Mouse (Mus musculus) megakaryocyte, adult 5-6 weeks (primary cell): Measurements from ENCODE around the gene Spic. TPM values are rescaled to one million over a fixed set of nuclear protein-coding genes. Genes with fewer than 3 reads are reported as not detected.
"Not testable (repeated sequence)": the region's sequence is repeated elsewhere in the genome, so short reads cannot be mapped to it uniquely, and the experiment has no call there.

Experiments
- ATAC-seq: 2 replicates; pipeline ENCODE4 v1.8.0; 2016; ENCODE audit warnings: mild to moderate bottlenecking, inconsistent platforms; ENCODE audit not compliant: poor library complexity, severe bottlenecking
- total RNA-seq, 2 experiments: library from RNA; stranded (forward) in 1 of 2; stranded (reverse) in 1 of 2; fragments of 153-499, 151-499 nt in 1 of 2; fragments of 221-1000, 200-1000 nt in 1 of 2; gene quantifications; 2 replicates each; pipeline versions ENCODE4 v1.2.3 to v1.2.4; 2015 to 2017

Gene Spic
- total RNA-seq (2015) (0.14 and 0.36 TPM in 2 replicates), total RNA-seq (2017) (0.29 and 1.7 TPM in 2 replicates)

DNA sequence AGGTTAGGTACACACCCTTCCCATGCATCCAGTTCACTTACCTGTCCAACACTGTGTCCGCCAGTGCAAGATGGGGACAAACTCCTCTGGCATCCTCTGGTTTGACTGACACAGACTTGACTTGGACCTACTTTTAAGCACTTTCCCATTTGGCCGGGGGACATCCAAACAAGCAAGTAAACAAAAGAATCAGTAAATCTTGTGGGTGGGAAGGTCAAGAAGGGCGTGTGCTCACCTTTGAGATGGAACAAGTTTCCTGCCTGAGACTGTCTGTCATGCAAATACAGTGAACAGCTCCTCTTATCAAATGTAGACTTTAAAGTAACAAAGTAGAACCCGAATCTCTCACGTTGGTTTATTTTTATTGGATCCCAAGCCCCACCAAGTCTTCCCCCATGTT, at the start of gene Spic:
Gene Spic (minus strand): TSS at position 91 of the 400 bp plus-strand sequence.
- no peak for ATAC-seq

DNA sequence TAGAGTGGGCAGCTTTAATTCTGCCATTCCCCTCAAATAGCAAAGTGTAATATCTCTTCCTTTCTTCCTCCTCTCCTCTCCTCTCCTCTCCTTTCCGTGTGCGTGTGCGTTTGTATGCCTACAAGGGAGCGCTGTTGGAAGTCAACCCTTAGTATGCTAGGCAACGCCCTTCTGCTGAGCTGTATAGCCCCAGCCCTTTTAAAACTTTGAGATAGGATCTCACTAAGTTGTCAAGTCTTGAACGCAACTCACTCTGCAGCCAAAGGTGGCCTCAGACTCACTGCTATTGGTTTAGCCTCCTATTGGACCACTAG, 47.5 kb upstream of the Spic start:
- no peak for ATAC-seq

DNA sequence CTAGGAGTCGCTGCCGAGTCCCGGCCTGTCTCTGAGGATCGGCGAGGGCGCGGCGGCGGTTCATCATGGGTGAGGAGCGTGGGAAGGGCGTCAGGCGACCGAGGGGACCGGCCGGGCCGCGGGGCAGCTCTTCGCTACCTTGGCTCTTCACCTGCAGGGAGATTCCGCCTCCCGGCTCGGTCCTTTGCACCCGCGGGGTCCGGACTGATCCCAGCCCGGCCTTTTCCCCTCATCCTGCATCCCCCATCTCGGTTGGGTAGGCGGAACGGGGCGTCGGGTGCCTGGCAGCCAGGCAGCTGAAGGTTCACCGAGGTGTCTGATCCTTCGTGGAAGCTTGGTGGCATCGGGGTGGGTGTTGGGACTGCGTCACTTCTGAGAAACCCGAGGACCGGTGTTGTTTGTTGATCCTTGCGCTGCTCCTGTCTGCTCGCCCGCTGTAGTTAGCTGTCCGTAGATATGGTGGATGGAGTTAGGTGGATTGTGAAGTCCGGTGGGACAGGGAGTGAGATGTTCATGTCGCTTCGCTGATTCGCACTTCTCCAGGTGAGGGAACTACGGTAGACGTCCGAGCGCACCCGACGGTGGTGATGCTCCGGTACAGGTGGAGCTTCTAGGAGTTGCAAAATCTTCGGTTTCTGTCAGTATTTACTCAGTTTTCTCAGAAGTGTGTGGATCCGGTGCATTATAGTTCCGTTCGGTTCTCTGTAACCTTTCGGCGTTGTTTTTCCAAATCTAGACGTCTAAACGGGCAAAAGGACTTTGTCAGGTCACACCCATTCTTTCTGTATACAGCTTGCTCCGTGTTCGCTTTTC, 46.9 kb upstream of the Spic start:
- ATAC-seq, result peak; percentile 26

DNA sequence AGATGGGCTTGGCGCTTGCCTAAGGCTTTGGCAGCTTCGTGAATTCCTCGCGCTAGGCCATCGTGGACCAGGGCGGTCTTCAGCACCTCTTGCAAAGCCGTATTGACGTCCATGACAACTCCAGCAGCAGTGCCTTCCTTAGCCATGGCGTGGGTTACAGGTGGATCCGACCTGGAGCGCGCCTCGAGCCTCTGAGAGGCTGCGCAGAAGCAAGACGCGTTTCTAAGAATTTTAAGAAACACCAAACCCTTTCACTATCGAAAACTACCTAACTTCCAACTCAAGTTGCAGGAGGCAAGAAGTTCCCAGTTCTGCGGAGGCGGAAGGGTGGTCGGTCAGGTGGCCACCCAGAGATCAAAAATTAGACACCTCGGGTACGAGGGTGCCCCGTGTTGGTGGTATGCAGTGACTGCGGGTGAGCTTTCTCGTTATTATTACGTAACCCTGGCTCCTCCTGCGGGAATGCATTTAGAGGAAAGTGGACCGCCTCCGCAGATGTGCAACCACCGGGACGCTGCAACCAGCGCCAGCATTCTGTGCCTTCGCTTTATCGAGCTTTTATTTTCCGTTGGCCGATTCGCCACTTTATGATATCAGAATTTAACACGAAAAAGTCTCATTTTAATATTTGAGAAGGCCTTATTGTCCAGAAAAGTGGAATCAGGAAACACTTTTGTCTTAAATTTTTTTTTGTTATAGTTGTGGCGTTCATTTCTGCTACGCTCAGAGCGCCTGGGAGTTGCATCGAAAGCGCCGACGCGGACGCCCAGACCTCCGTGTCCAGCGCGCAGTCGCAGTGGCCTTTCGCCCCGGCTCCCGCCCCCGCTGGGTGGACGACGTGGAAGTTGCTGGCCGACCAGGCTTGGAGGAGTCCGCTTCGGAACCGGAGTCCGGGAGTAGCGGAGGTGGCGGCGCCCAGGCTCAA, 46.0 kb upstream of the Spic start, which contains the start of gene Arl1:
Gene Arl1 (plus strand): TSS at position 288 of the 925 bp plus-strand sequence.
- ATAC-seq, result peak; percentile 85

DNA sequence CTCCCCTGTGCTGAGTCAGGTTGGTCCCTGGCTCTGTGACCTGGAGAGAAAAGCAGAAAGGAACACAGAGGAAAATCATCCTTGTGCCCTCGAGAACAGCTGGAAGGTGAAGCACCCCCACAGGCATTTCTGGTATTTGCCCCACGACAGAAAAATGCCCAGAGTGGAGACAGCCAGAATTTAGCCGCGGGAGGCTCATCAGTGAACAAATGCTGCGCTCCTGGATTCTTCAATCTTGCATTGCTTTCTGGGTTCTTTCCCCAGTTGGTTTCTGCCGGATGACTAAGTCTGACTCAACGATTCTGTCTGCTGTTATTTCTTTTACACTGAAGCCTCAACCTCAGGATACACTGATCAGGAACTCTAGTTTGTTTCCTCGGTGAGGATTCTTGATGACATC, 43.4 kb upstream of the Spic start:
- ATAC-seq, result no peak

DNA sequence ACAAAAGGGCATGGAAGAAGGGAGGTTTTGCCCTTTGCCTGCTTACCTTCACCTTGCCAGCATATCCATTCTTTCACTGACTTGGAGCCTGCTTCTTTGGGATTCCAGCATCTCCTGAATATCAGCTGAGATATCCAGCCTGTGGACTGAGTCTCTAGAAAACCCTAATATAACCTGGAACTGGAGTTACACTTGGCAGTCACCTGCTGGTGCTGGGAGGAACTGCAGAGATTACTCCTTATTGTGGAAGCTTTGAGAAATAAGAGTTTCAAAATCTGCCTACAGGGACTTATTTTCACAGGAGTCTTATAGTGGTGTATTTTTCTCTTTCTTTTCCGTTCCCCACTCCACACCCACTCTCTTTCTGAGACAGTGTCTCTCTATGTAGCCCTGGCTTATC, 42.3 kb upstream of the Spic start:
- ATAC-seq, result no peak

DNA sequence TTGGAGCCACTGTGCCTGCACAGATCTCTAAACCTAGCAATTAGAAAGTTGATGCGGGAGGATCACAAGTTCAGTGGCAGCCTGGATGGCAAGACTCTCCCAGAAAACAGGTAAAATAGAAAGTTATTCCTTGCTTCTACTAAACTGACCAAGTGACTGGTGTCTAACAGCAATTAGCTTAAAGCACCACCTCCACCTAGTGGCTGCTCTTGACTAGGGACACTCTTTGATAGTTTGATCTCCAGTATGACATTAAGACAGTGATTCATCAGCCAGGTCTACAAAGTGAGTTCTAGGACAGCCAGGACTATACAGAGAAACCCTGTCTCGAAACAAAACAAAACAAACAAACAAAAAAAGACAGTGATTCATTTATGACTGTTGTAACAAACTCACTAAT, 40.5 kb upstream of the Spic start:
- ATAC-seq, result peak; percentile 71

DNA sequence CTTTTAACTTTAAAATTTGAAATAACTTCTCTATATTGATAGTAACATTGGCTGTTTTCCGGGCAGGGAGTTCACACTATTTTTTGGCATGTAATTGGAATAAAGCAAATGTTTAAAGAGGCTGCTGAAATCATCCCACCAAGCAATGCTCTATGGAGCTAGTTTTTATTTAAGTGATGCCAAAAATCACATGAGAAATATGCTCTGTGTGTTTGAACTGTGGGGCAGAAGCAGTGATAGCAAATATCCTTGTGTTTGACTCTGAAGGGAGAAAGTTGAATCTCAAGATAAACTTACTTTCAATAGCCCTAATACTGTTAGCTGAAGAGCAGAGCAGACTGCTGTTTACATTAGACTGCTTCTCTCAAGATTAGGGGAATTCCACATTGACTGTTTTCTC, 34.8 kb upstream of the Spic start:
- peak; percentile 45; the same call in 1 of the 2 replicates for ATAC-seq

DNA sequence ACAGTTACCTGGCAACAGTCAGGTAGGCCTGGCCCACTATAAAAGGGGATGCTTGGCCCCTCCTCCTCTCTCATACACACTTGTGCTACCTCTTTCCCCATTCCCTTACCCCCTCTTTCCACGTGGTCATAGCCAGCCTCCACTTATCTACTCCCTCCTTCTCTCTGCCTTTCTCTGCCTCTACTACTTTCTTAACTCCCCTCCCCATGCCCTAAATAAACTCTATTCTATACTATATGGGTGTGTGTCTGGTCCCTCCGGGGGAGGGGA, 32.9 kb upstream of the Spic start:
- no peak for ATAC-seq

DNA sequence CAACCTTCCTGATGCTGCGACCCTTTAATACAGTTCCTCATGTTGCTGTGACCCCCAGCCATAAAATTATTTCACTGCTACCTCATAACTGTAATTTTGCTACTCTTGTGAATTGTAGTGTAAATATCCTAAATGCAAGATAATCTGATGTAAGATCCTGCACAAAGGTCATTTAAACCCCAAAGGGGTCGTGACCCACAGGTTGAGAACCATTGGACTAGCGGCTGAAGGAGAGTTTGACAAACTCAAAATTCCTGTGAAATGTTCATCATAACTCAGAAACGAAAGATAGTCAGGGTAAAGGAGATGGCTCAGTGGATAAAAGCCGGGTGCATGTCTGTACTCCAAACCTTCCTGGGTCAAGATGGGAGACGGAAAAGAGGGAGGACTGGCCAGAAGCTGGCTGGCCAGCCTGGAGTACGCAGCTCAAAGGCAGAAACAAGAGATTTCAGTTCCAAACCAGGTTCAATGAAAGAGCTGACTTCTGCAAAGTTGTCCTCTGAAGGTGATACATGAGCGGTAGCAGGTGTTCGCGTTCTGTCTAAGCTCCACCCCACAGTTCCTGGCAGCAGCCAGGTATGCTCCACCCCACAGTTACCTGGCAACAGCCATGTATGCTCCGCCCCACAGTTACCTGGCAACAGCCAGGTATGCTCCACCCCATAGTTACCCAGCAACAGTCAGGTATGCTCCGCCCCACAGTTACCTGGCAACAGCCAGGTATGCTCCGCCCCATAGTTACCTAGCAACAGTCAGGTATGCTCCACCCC, 32.4 kb upstream of the Spic start:
- ATAC-seq, result no peak

DNA sequence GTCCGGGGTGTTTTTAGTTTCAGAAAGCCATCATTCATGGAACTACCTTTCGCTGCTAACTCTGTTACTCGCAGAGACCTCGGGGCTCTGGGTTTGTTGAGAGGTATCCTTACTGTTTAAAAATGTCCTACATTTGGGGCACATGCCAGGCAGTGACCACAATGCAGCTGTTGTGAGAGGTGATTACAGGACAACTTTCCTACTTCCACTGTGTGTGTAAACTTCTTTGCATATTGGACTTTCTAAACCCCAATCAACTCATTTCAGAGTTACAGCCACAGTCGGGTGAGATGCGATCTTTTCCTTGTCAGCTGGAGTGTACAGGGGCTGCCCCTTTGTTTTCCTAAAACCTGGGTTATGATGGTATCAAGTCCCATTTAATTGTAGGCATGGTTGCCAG, 30.8 kb upstream of the Spic start:
- no peak for ATAC-seq

DNA sequence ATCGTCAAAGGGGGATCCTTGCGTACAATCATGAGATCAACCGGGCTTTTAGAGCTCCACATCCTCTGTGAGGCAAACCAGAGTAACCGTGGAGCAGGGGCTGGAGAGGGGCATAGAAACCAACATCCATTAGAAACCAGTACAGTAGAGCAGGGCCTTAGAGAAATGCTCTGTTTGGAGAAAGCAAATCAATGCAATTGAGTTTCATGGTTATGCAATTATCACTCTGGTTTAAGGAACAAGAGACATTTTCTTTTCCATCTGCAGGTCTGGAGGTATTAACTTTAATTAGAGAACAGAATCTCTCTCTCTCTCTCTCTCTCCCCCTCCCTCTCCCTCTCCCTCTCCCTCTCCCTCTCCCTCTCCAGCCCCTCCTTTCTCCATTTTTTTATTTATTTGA, 29.9 kb upstream of the Spic start:
- ATAC-seq, result peak; percentile 58

DNA sequence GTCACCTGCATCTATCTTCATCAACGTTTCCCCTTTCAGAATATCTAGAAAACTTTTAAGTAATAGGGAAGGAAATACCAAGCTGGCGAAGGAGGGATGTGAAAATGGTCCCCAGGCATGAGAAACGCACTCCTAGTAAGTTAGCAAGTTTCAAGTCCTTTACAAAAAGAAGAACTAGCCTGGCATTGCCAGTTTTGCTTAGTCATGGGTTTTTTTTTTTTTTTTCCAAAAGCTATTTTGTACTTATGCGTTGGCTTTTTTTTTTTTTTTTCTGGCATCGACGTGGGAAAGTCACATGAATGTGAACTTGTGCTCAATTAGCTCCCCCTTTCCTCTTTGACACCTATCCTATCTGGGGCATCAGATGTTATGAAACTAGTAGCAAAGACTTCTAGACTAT, 27.5 kb upstream of the Spic start:
- ATAC-seq, result peak; percentile 88

DNA sequence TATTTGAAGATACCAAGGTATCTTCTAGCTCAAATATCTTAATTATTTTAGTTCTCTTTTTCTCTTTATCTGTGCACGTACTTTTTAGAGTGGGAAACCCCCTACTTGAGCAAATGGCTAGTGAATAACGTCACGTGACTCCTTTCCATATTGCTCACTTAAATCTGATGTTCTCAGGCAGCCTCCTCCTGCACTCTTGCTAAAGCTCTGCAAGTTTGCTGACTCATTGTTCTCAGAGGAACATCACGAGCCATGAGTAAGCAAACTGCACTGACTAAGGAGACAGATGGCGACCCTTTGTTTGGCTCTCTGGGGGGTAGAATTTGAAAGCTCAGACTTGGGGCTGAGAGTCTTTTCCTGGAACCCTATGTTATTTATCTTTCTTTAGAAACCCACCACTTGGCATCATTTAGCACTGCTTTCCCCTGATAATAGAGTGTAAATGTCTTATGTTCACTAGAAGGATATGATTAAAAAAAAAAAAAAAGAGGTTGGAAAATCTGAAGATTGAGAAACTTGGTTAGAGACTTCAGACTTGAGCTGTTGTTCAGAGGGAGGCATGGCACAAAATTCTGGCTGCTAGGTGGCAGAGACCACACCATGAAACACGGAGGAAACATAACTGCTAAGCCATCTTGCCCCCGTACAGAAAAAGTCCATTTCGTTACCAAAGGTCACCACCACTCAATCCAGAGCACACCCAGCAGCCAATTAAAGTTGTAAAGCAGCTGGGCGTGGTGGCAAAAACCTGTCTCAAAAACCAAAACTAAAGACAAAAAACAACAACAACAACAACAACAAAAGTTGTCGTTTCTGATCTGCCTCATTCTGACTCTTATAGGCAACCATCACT, 24.1 kb upstream of the Spic start:
- peak; percentile 64 for ATAC-seq

DNA sequence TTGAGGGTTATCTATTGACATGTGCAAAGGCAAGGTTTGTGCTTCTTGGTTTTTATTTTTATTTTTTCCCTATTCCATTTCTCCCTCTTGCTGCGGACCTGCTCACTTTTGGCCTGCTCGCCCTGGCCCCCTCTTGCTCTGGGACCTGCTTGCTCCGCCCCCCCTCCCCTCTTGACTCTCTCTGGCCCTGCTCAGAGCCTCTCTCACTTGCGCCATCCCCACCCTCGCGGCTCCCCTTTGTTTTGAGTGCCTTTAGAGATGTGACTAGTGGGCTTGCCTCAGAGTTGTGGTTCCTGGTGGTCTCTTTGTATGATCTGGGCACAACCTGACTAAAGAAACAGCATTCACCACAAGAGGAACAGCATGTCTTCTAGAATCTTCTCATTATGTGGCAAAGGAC, 16.1 kb upstream of the Spic start:
- ATAC-seq, result no peak

DNA sequence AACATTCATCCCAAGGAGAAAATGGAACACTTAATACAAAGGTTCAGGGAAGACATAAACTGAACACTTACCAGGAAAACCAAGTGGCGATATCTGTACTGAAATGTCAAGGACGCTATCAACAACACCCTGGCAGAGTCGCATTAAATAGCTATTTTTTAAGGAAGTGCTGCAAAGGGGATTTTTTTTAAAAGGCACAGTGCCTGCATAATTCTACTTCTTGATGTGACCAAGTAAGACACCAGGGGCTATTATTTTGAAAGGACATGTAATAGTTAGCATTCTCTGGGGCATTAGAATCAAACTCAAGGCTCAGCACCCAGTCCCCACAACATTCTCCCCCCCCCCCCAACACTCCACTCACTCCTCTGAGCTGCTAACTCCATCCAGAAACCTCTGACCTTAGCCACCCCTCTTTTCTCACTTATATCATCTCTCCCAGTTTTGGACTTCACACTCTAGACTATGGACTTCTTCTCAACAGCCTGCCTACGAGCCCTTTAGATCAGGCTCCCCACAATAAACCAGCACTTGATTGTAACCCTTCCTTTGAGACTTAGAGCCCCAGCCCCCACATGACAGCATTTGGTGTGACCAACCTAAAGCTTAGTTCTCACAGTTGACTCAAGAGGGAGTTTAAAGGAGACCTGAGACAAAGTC, 1.8 kb downstream of the Spic start:
- ATAC-seq, result no peak

DNA sequence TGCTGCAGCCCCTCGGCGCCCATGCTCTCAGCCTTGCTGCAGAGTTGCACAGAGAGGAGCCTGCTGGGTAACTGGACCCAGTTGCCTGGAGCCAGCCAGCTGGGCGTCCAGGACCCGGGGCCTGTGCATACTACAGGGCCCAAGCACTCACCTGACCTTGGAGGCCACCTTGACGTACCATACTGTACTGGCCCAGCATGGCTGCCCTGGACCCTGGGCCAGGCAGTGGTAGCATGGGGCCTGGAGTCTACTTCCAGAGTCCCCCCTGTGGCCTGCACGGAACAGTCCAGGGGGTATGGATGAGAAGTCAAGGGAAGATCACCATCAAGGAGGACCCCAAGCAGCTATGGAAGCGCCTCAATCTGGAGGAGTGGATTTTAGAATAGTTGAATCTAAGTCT, 12.0 kb downstream of the Spic start:
- ATAC-seq, result no peak

DNA sequence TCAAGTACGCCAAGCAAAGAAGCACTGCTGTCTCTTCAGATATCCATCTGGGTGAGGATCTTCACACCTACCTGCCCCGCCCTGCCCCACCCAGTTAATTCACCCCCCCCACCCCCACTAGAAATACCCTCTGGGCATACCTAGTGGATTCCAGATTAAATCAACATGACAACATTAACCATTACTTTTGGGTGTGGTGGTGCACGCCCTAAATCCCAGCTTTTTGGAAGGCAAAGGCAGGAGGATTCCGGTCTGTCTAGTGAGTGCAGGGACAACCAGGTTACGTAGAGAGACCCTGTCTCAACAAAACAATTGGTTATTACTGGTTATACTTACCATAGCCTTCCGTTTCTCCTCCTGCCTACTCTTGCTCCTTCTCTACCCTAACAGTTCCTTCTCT, 12.7 kb downstream of the Spic start:
- no peak for ATAC-seq

DNA sequence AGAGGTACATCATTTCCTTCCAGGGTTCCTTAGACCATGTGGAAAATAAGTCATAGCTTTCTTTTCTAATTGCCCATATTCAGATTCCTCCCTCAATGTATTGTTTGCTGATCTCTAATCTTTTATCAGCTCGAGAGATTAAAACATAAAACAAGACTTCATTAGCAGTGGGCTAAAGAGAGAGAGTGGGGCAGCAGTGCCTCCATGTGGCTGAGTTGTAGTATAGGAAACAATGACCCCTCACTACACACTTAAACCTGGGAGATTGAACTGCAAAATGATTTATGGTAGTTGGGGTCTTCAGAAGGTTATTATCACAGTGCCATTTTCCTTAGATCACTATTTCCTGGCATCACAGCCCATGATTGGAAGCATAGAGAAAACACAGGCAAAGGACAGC, 15.1 kb downstream of the Spic start:
- no peak; the same call in 1 of the 2 replicates for ATAC-seq

DNA sequence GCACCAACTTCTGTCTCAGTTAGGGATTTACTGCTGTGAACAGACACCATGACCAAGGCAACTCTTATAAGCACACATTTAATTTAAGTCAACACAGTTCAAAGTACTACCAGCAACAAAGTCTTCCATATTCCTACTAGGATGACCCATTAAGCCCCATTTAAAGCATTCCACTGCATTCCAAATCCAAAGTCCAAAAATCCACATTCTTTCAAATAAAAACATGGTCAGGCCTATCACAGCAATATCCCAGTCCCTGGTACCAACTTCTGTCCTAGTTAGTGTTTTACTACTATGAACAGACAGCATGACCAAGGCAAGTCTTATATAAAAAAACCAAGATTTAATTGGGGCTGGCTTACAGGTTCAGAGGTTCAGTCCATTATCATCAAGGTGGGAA, 21.0 kb downstream of the Spic start:
- not testable (repeated sequence) for ATAC-seq
